Mouse (Mus musculus) retina, adult 2 months (tissue): Measurements from ENCODE around the gene Pon3.
"Not testable (repeated sequence)": the region's sequence is repeated elsewhere in the genome, so short reads cannot be mapped to it uniquely, and the experiment has no call there.

Experiments
- DNase-seq: peaks from one replicate; pipeline ENCODE4 v3.0.0-alpha.2; 2012; ENCODE audit warnings: low read depth, low spot score

Gene Pon3

GRCm38 (mm10) chr6:5254869-5255268 is 1.2 kb downstream of the Pon3 start:
- DNase-seq, result no peak

DNA sequence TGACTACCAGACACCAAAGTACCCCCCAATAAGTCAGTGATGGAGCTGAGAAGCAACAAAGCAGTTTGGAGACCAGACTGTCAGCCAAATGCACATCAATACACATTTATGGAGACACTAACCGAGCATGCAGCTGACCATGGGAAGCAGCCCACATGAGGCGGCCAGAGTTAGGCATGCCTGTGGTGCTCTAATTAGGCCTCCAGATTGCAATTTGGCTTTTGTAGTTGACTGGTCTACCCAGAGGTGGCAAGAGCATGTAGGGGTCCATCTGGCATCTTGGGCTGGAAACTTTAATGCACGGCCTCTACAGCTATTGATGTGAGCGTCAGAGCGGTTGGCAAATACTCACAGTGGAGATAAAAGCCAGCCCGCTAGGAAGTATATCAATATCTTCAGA is 10.2 kb downstream of the Pon3 start:
- DNase-seq, result no peak

DNA sequence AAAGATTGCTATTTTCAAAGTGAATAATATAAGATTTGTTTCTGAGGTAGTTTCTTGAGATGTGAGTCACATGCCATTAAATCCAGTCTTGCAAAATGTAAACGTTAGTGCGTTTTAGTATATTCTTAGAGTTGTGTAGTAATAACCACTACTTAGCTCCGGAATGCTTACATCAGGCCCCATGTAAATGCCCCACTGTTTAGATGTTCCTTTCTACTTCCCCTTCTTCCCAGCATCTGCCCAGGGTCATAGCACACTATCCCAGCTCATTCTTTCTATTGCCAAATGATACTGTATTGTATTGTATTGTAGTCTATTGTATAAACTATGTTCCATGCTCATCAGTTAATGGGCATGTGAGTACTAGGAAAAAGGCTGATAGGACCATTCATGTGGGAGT is 17.3 kb downstream of the Pon3 start:
- DNase-seq, result no peak

GRCm38 (mm10) chr6:5237510-5237909 is 18.6 kb downstream of the Pon3 start:
- no peak for DNase-seq

- no peak for DNase-seq
These were observed 19.2 kb downstream of the Pon3 start for GRCm38 (mm10) chr6:5236843-5237371.

- no peak for DNase-seq
These were observed 21.5 kb downstream of the Pon3 start for GRCm38 (mm10) chr6:5234563-5234962.

- no peak for DNase-seq
These were observed 22.3 kb downstream of the Pon3 start for GRCm38 (mm10) chr6:5233812-5234211.

DNA sequence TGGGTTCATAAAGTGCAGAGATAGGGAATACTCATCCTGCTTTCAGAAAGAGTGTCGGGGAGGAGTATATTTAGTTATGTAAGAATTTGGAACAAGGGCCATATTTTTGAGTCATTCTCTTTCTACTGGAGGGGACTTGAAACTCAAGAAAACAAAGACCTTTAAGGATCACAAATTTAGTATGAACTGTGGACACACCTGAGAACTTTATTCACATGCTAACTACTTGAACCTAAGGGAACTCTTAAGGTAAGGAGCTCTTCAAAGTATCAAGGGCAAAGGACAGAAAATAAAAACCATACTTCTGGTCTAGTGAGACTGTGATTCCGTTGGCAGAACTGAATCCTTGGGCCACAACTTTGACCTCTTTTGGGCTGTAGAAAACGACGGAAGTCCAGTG is 24.1 kb downstream of the Pon3 start:
- no peak for DNase-seq

DNA sequence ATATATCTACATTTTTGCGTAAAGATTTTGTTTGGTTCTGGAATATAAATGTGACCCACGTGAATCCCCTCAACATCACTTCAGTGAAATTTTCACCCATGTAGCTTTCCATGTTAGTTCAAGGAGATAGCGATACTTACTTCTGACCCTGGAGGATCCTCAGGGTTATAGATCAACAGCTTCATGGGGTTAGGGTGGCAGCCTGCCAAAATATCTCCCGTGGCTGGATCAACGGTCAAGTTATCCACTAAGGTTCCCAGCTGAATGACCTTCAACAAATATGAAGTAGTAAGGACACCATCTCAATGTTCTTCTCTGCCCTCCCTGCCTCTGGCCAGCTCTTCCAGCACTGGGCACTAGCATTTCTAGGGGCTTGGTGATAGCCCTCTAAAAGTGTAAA is 25.8 kb downstream of the Pon3 start:
- no peak for DNase-seq

DNA sequence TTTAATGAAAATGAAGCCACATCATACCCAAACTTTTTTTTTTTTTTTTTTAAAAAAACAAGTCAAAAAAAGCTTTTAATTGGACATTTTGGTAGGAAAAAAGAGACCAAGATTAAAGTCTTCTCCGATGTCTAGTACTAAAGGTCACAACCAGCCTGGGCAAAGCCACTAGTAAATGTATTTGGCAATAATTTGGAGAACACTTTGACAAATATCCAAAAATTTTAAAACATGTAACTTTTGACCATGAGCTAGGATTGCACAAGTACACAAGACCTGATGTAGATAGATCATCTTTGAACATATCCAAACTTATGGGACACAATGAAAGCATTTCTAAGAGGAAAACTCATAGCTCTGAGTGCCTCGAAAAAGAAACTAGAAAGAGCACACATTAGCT is 32.5 kb downstream of the Pon3 start:
- not testable (repeated sequence) for DNase-seq

- DNase-seq, result no peak
These were observed 34.0 kb downstream of the Pon3 start for GRCm38 (mm10) chr6:5222080-5222479.

GRCm38 (mm10) chr6:5218190-5218589 is 37.9 kb downstream of the Pon3 start:
- DNase-seq, result no peak

DNA sequence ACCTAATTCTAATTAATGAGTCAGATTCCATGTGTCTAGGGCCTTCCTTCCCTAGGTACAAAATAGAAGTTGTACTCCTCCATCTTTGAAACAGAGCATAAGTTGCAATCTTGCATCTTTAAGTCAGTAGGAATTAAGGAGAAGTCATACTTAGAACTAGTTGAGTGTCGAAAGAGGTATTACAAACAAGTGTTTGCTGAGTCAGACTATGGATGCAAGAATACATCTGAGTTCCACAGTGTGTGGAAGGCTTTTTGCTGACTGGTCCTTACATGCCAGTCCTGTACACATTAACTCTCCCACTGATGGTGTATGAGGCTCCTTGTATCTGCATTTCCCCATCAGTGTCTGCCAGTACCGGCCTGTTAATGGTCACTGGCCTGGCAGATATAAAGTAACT is 48.3 kb downstream of the Pon3 start:
- no peak for DNase-seq

DNA sequence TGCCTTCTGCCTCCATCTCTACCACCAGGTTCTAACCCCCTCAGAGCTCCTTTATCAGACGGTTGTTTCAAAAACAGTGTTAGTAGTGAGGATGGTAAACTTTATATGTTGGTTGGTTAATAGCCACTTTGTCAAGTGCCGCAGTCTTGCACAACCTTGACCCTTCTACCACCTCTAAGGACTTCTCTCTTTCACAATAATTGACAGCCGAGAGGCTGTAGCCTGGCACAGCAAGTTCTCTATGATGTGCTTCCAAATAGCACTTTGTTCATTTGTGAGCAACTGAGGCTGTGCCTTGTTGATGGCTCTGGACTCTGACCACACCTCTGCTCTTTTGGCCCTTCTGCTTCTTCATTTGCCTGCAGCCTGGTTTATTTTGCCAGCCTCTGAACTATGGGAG is 56.2 kb downstream of the Pon3 start:
- DNase-seq, result no peak

DNA sequence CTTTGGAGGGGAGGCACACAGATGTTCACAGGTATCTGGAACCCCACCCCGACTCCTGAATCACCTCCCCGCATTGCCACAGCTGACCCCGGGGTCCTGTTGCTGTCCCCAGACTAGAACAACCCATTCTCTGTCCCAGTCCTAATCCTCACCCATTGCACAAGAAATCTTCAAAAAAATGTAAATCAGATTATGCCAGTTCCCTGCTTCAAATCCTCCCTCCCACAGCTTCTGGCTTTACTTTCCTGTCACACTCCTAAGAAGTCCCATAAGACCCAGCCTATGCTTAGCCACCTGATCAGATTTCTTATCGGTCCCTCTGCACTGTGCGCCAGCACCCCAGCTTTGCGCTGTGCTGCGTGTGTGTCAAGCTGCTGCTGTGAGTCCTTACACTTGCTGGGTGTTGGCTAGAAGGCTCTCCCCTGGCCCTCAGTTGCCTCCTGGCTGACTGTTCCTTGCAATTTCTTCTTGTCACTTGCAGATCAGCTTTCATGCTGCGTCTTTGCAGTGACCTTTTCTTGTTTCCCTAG is 56.6 kb downstream of the Pon3 start:
- DNase-seq, result no peak

GRCm38 (mm10) chr6:5198590-5198989 is 57.5 kb downstream of the Pon3 start:
- DNase-seq, result no peak

GRCm38 (mm10) chr6:5193693-5194092 is 62.4 kb downstream of the Pon3 start, which contains the start of gene Pon1:
Gene Pon1, minus strand, starts transcription at chr6:5193946.
- DNase-seq, result no peak

DNA sequence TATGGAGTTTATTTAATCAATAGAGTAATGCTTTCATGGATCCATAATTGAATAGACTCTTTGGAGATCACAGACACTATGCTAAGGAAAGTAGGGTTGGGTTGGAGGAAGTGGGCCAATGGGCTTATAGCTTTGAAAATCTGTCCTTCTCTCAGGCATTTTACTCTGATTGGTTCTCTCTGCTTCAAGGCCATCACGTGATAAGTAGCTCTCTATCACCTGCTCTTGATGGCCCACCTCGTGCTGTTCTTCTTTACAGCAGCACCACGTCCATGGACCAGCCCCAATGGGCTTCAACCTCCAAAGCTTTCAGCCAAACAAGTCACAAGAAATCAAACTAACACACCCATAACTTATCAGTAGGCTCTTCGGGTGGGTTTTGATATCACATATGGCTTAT is 65.3 kb downstream of the Pon3 start:
- no peak for DNase-seq

DNA sequence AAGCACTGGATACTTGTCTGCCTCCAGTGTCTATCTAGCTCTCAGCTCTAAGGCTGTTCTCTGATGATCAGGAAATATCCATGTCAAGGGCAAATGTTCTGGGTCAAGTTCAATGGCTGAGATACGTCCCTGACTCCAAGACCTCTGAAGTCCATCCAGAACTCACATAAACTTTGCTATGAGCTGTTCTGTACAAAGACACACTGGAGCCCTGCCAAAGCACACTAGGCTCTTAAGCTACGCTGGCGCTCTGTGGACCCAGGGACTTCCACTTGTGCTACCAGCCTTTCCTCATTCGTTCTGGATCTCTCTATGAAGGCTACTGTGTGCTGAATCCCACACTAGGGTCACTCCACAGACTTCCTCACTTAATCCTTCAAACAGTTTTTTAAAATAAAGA is 66.6 kb downstream of the Pon3 start:
- DNase-seq, result no peak

DNA sequence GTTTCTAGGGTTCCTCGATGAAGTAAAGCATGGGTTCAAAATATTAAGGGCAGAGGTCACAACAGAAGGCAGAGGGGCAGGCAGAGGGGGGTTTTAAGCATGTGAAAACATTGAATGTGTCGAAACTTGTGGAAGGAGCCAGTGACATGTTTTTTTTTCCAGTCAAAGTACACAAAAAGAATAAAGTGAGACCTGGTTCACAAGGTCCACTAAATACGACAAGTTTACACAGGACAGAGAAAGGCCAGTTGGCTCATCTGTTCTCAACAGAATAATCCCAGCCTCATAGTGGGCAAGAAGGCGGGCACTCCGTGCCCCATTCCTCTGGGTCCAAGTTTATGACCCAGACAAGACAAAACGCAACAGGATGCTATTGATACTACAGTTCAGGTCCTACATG is 67.1 kb downstream of the Pon3 start:
- DNase-seq, result no peak

- DNase-seq, result no peak
These were observed 68.0 kb downstream of the Pon3 start for GRCm38 (mm10) chr6:5188036-5188435.

DNA sequence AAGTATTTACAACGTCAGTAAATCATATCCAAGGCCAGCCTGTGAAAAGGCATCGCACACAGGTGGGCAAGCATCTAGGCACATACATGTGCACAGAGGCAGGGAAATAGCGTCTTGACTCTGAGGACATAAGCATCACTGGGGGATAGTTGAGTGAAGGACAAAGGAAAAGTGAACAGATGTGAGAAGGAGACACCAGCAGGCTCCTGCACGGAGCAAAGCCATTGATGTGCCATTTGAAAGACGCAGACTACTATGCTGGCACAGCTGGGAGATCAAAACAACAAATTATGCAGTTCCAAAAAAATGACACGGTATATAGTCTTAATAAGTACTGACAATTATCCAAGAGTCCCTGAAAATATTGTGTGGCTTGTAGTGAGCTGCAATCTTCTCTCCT is 68.5 kb downstream of the Pon3 start:
- DNase-seq, result no peak

DNA sequence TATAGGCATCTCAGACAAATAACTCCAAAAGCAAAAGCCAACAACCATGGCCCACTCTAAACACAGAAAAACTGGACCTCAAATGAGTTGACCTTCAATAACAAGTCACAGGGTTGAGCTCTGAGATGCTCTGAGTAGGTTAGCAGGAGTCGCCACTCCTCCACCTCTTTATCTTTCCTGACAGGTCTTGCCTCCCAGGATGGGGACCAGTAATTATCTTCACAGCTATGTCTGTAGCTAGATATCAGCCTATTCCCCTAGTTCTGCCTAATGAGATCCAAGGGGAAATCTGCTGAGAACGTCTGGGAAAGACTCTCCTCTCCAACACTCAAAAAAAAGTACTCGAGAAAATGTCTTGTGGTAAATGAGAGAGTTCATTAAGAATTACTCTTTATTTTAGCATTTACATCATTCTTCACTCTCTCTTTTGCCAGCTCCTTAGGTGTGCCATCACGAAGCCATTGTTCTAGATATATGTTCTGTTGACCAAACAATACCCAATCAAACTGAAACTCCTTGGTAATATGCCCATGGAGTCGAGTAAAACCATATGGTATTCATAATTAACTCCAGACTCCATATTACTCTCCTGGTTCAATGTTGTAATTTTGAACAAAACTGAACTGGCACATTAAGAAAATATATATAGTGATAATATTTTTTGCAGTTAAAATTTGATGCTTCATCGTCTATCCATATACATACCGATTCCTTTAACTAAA is 69.7 kb downstream of the Pon3 start:
- DNase-seq, result no peak

- DNase-seq, result no peak
These were observed 75.4 kb downstream of the Pon3 start for GRCm38 (mm10) chr6:5180645-5181044.
